Mouse (Mus musculus) megakaryocyte, embryonic 14.5 days (primary cell): ENCODE data around the gene Nphp4.

Experiments
- FLI1 ChIP-seq: IDR thresholded peaks from 2 replicates; pipeline ENCODE4 v1.6.1; 2012; ENCODE audit warnings: low read length, inconsistent platforms, mixed read lengths
- GATA1 ChIP-seq: IDR thresholded peaks from 3 replicates; pipeline ENCODE4 v1.6.1; 2012; ENCODE audit warnings: mixed read lengths, low read length, inconsistent platforms, borderline replicate concordance

DNA sequence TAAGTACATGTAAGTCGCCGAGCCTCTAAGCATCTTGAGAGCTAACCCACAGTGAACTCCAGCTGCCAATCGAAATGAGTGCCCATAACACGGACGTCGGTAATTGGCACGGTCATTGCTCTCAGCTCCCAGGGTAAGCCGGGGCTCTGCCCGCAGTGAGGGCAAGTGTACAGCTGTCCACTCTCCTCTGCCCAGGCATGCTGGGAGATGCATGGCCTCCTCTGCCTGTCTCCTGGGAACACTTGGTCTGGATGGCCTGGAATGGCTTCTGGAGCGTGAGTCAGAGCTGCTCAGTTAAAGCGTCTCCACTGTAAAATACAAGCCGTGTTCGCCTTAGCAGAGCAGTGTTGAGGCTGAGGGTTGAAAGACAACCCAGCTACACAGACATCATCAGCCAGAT lies 9.9 kb upstream of the Nphp4 start:
- TF ChIP-seq GATA1 (no peak), FLI1 (no peak)
